Mouse (Mus musculus) heart, postnatal 25 days (tissue): Measurements from ENCODE around the gene Sorcs1. TPM values are rescaled to one million over a fixed set of nuclear protein-coding genes. Genes with fewer than 3 reads are reported as not detected.

Source experiments
- DNase-seq: peaks from one replicate; pipeline ENCODE4 v3.0.0; 2022; ENCODE audit warnings: low spot score
- intact Hi-C: fragments of 180-260 bp; cut with DNase I; formaldehyde crosslinking; loops from one replicate; pipeline ENCODE4 v1.15.1; 2025
- total RNA-seq, 2 experiments: library from RNA; stranded (reverse); gene quantifications; 2 replicates each; pipeline ENCODE4 v1.2.3; 2021

Gene Sorcs1
- total RNA-seq, 2 experiments from 2014 or later = 0.16 to 0.25 TPM

- no peak for DNase-seq
- intact Hi-C loops = no loop called here
These were observed 238.1 kb downstream of the Sorcs1 start for GRCm38 (mm10) chr19:50440246-50440910.

DNA sequence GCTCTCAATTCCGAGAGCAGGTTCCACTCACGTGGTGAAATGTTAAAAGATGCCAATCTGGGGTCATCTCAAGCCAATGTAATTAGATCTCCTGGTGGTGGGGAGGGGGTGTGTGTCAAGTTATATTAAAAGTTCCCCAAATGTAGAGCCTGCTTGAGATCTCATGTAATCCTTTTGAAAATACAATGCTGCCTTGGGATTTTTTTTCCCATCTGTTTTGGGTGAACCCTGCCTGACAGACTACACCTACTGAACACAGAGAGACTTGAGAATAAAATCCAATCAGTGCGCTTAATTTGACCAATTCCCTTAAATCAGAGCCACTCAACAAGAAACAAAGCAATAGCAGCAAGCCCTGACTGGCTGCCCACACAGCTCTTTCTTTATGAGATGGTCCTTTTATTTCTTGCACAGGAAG, 239.0 kb downstream of the Sorcs1 start:
- intact Hi-C loops = no loop called here
- no peak for DNase-seq

GRCm38 (mm10) chr19:50422928-50423327, 255.5 kb downstream of the Sorcs1 start:
- intact Hi-C loops = no loop called here

DNA sequence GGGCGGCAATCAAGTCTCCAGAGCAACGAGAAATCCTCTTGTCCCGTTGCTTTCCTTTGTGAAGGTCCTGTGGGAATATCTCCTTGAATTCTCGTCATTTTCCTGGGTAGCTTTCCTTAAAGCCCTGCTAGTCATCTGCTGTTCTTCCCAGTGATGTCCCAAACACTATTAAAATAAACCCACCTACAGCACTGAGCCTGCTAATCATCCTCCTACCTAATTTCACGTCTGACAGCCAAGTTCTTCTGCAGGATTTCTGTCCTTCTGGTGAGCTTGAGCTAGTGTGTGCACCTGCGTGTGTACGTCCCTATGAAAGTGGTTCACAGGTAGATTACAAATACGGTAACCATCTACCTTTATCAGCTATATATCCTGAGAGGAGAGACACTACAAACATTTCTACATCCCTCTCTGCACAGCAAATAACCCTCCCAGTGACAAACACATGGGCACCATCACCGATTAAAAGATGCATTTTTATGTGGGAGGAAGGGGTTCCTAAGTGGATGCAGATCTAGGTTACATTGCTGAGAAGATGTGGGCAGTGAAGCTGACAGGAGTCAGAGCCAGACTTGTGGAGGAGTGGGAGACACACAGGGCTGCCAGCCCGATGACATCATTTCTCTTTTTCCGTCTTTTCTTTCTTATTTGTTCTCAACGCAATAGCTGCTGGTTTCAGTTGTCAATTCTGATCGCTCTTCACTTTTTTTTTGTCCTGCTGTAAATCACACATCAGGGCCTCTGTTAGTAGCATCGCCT, 259.3 kb downstream of the Sorcs1 start:
- intact Hi-C loops = no loop called here
- DNase-seq = no peak

More at GRCm38 (mm10) chr19:50422928-50423327, 255.5 kb downstream of the Sorcs1 start:
- no peak for DNase-seq

GRCm38 (mm10) chr19:50410561-50410960, 267.9 kb downstream of the Sorcs1 start:
- intact Hi-C loops = no loop called here
- DNase-seq = no peak

- intact Hi-C loops = no loop called here
- DNase-seq = no peak
These were observed 280.1 kb downstream of the Sorcs1 start for GRCm38 (mm10) chr19:50398341-50398740.

DNA sequence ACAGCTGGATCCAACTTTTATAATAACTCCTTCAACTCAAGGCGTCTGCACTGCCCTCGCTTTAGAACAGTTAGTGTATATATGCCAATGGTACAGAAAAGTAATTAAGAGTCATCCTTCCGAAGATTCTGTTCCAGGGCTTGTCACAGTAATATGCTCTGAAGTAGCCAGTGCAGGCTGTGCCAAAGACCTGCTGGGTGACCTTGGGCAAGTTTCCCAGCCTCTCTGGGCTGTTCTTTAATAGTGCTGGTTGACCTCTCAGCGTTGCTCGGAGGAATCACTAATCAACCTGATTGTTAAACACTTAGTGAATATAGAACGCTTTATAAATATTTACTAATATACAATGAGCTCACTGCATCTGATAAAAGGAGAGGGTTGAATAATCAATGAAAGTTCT, 282.7 kb downstream of the Sorcs1 start:
- intact Hi-C loops = no loop called here
- DNase-seq = no peak

DNA sequence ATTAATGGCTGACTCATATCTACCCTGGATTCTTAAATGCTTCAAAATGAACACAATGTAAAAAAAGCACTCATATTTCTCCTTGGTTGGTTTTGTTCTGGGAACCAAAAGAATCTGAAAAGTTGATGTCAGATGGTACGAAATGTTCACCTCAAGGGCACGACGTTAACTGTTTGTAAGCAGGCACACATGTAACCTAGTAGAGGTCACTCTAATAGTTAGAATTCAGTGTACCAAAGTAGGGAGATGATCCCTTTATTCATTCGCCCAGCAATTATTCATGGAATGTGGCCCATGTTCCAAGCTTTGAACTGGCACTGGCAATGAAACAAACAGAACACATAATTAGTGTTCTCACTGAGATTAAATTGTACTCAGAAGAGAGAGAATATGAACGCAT, 284.3 kb downstream of the Sorcs1 start:
- intact Hi-C loops = no loop called here
- no peak for DNase-seq

DNA sequence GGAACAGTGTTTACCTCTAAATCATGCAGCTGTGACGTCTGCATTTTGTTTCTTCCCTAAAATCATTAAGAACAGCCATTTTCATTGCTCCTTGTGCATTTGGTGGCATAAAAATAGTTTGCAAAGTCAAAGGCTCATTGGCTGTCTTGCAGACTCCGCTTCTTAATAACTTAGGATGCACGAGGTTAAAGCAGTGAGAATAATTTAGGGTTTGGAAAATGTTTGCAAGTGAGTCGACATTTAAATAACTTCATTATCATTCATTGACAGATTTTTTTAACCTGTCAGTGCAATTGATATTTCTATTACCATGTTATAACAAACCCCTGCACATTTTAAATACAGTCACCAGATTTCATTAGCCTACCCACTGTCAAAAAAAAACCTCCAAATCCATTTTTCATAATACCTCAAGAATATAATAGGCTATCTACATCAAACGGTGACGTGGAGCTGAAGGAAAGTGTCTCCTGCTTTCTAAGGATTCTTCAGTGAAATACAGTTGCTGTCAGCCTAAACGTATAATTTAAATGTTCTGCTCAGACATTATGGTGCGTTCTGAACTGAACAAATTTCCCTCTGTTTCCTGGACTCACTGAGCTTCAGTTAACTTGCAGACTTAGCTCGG, 288.4 kb downstream of the Sorcs1 start:
- intact Hi-C loops = no loop called here
- DNase-seq = no peak

DNA sequence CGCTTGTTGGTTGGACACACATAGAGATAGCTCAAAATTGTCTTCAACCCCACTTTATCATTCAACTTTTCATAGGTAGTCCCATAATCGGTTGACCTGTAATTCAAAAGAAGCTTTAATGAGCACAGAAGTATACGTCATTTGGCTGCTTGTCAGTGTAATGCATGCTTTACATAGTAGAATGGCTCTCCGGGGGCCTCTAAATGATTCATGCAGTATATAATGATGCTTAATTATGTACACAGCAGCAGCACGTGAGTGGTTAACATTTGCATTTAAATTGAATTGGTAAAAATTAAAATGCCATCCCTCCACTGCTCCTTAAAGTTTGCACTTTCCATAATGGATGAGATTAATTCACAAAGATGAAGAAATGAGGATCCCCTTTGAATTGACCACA, 299.5 kb downstream of the Sorcs1 start:
- intact Hi-C loops = no loop called here
- no peak for DNase-seq

GRCm38 (mm10) chr19:50374751-50375150, 303.7 kb downstream of the Sorcs1 start:
- DNase-seq = no peak
- intact Hi-C loops = no loop called here

GRCm38 (mm10) chr19:50366446-50366845, 312.0 kb downstream of the Sorcs1 start:
- intact Hi-C loops = no loop called here
- DNase-seq = no peak

DNA sequence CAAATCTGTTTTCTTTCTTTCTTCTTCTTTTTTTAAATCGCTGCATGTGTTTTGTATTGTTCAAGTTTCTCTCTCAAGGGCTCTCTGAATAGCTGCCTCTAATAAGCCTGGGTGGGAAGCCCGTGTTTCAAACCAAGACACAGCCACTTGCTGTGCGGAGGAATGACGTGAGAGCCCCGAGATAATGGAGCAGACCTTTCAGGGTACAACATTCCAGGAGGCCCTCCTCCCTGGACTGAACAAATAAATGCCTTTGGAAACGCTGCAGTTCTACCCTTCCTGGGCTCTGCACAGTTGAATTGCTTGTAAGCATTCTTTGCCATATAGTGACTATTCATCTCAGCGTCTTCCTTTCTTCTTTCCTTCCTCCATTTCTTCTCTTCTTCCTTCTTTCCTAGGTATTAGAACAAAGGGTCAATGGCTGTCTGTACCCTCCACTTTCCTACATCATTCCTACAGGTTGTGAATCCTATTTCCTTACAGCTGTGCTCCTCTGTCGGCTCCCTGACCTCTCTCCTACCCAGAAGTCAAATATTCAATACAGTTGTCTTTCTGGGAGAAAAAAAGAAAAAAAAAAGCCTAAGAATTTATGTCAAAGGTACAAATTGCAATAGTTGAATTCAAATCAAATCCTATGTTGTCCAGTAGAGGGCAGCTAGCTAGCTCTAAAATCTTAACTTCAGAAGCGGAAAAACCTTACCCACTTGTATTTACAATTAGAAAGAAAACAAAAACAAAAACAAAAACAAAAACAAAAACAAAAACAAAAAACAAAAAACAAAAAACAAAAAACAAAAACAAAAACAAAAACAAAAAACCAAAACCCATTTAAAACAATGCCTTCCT, 315.6 kb downstream of the Sorcs1 start:
- intact Hi-C loops = no loop called here
- no peak for DNase-seq

DNA sequence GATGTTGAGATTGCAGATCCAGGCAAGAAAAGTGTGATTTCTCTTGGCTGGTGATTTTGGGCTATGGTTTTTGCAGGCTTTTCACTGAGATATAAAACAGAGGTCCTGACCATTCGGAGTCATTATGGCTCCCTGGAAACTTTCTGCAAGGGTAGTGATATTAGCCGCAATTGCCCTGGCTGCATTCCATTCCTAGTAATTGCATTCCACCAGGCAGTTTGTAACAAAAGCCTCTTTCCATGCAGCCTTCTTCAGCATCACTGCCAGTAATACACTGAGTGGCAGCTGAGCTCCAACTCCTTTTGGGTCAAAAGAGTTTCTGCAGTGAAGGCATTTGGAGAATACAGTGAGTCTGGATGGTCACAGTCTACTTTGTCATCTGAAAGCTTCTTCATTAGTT, 319.9 kb downstream of the Sorcs1 start:
- no peak for DNase-seq
- intact Hi-C loops = no loop called here

DNA sequence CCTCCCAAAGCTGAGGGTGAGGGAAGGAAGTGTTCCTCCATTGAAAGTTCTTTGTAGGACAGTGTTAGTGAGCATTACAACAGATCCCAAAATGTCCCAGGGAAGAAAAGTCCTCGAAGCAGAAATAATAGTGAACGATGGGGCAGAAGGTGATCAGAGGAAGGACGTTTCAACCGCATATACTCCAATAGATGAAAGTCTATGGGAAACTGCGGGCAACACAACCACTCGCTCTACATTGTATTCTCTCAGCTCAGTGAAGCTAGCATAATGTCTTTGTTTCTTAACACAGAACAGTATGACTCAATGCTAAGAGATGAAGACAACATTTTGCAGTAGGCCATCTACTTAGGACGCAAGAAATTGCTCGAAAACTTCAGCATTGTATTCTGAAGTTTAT, 339.2 kb downstream of the Sorcs1 start:
- no peak for DNase-seq
- intact Hi-C loops = no loop called here

- no peak for DNase-seq
- intact Hi-C loops = no loop called here
These were observed 341.7 kb downstream of the Sorcs1 start for GRCm38 (mm10) chr19:50336751-50337150.

DNA sequence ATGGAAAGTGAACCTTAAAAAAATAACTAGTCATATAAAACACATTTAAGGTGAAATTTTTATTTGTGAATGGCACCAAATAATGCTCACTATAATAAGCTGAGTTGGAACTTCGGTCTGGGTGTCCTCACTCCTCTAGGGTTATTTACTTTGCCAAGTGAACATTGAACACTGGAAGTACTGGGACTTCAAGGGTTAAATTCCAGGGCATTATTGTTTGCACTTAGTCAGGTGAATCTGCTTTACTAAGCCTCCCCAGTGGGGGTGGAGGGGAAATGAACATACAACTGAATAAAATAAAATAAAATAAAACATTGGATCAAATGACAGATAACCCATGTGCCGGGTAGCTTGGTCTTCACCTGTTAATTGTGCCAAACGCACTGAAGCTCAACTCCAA, 347.3 kb downstream of the Sorcs1 start:
- intact Hi-C loops = no loop called here
- DNase-seq = no peak

DNA sequence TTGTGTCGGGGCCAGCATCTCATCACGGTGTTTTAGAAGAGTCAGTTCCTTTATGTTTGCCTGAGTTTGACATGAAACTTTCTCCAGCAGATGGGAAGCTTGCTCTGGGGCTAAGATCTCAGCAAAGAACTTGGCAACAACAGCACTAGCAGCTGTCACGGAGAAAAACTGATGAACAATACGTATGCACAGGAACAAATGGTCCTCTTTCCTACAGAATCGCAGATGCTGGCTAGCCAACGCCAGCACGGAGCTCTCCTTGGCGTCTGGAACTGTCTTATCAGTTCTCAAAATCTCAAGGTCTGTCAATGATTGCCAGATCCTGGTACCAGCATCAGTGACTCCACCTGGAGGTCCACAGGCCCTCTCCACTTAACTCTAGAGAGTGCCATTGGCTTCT, 350.6 kb downstream of the Sorcs1 start:
- intact Hi-C loops = no loop called here

DNA sequence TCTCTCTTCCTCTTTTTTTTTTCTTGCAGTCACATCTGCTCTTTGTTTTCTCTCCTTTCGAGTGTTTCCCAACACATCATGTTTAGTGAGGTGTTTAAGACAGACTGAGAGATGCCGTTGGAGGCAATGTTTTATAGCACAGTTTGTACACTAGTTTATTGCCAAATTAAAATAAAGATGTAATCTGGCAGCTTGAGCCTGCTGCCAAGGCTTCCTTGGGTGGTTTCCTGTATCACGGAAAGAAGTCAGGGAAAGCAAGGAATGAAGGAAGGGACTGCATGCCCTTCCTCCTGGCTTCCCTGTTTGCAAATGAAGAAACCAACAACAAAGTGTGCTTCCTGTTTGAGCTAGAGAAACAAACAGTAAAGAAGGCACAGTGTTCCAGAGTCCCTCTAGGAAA, 352.3 kb downstream of the Sorcs1 start:
- DNase-seq = no peak
- intact Hi-C loops = no loop called here

More for the DNA sequence above, 350.6 kb downstream of the Sorcs1 start:
- no peak for DNase-seq

DNA sequence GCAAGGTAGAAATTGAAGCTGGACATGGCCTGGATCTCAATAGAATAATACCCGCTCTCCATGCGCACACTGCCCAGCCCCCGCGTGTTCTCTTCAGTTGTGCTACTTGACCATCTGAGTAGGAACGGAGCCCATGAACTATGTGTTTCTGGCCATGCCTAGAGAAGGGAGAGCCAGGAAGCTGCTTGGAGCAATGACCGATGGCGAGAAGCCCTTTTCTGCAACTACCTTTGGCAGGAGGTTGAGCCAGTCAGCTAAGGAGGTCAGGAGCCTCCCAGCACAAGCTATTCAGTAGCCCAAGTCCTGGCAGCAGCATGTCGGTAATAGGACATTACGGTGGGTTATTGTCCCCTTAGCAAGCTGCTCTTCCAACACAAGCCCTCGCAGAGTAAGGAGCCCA, 352.8 kb downstream of the Sorcs1 start:
- intact Hi-C loops = no loop called here
- no peak for DNase-seq
